Mouse (Mus musculus) urinary bladder, postnatal 36 days (tissue): ENCODE results near the gene Cd274.
A peak's percentile ranks its signal among the peaks of the same experiment; 100 is the strongest.

Source experiments
- DNase-seq, 2 experiments: peaks; one replicate each; pipeline ENCODE4 v3.0.0; 2022; ENCODE audit warnings: low spot score in 2 of 2, mixed read lengths in 1 of 2

Gene Cd274

DNA sequence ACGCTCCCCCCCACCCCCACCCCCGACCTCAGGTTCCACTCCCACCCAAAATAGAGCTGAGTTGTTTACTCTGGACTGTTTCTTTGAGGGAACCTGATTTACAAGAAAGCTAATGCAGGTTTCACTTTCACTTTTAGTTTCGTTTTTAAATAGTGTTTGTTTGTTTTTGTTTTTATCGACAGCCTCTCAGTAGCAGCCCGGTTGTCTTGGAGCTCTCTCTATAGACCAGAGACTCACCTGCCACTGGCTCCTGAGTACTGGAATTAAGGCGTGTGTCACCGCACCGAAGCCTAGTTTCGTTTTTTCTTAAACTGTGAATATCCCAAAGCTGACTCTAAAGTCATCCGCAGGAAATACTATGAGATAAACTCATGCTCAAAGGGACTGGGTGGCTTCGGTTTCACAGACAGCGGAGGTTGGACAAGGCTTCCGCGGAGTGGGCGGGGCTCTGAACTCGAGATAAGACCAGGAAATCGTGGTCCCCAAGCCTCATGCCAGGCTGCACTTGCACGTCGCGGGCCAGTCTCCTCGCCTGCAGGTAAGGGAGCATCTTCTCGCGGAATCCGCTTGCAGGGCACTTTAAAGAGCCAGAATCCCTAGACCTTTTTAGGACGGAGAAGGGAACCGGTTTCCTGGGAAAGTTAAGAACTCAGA is at the start of gene Cd274, which contains the start of gene Plgrkt:
Gene Cd274, plus strand, starts transcription at position 487 of the 654 bp plus-strand sequence.
Gene Plgrkt, minus strand, starts transcription at position 422 of the 654 bp plus-strand sequence.
- DNase-seq = peak; percentile 75 to 79

DNA sequence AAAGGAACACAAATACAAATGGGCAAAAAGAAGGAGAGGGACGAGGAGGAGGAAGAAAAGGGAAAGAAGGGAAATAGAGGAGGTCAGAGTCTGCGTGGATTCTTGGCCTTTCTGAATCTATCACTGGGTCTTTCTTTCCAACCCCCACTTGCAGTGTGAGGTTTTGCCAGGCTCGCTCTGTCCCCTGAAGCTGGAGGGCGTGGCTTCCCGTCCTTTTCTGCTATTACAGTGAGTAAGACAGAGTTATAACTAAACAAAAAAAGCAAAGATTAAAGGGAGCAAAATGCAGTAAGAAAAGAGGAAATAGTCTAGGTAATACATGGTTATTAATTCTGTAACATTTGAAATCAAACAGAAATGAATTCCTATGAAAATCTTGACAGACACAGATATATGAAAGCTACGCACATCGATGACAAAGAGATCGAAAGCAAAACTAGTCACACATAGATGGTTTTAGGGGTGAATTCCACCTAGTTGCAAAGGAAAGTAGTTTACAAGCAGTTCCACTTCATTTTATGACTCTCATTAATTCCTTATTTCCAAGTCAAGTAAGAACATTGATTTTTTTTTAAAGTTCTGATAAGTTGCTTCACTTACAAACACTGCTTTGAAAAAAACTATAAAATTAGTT is 43.7 kb upstream of the Cd274 start:
- no peak for DNase-seq

DNA sequence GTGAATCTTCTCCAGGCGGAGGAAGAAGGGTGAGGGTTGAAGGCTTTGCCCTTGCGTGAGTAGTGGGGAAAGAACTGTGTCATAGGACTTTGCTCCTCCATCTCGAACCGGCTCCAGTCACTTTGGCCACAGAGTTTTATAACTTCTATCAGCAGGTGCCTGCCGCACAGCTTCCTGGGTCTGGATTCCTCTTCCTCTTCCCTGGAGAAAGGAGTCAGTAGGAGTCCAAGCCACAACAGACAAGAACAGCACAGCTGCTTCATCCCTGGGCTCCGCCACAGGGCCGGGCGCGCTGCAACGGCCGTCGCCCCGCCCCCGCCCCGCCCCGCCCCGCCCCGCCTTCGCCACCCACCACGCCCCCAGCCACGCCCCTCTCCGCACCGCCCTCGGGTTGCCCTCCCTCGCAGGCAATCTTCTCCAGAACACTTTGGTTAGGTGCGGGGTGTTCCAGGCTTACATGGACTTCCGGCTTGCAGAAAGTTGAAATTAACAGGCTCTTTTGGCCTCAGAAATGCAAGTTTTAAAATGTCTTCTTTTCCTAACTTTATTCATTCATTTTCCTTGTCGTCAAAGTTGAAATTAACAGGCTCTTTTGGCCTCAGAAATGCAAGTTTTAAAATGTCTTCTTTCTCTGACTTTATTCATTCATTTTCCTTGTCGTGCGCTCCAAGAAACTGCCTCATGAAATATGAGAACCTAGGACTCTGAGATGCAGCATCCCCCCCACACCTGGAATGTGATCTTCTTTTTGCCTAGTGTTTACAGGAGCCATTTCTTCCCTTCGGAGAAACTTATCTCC is 42.0 kb upstream of the Cd274 start, which contains the start of gene Insl6:
Gene Insl6, minus strand, starts transcription at position 304 of the 799 bp plus-strand sequence.
- peak; percentile 53 to 70 for DNase-seq

GRCm38 (mm10) chr19:29325852-29326180 is 41.4 kb upstream of the Cd274 start:
- no peak for DNase-seq

DNA sequence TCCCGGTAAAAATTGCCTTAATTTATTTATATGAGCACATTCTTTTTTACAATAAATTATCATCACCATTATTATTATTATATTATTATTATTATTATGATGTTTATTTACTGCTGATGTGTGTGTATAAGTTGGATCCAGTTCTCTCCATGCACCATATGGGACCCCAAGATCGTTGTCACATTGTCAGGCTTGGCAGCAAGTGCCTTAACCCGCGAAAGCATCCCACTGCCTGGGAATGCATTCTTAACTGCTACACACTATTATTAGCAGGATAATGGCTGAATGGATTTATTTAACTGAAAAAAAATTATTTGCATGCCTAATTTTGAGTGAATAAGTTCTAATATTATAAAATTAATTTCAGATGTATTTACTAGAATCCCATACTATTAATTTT is 40.9 kb upstream of the Cd274 start:
- DNase-seq = no peak

- no peak for DNase-seq
These were observed 40.3 kb upstream of the Cd274 start for GRCm38 (mm10) chr19:29326822-29327552.

- peak in 1 of 2 experiments; percentile 10 for DNase-seq
These were observed 33.0 kb upstream of the Cd274 start, which contains the start of gene Rln1 for GRCm38 (mm10) chr19:29334068-29334745. Rln1 (minus strand) TSS chr19:29334670.

DNA sequence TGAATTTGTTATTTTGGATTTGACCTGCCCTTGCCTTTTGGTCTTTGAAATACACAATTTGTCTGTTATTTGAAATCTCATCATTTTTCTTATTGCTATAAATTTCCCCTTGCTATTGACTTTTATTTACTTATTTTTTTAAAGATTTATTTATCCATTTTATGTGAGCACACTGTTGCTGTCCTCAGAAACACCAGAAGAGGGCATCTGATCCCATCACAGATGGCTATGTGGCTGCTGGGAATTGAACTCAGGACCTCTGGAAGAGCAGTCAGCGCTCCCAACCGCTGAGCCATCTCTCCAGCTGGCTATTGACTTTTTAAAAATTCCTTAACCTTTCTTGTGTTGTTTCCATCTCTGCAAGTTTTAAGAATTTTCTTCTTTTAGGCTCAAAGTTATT is 30.6 kb upstream of the Cd274 start:
- DNase-seq = no peak

GRCm38 (mm10) chr19:29341029-29341428 is 26.2 kb upstream of the Cd274 start:
- DNase-seq = no peak

DNA sequence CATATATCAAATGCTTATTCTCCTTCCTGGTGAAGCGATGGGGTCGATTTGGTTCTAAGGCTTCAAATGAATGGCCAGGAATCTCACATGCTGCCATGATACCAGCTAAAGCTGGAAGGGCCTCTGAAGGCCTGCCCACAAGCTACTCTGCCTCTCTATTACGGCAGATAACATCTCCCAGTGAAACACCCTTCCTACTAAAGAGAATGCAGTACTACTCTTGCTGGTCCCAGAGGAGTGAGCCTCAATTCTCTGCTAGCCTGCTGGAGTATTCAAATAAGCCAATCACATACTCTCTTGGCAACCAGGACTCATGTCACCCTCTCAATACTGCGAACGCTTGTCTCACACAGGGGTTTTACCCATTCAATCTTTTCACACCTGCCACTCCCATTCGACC is 25.0 kb upstream of the Cd274 start:
- no peak for DNase-seq

- no peak for DNase-seq
These were observed 22.4 kb upstream of the Cd274 start for GRCm38 (mm10) chr19:29344868-29345267.

GRCm38 (mm10) chr19:29345636-29346035 is 21.6 kb upstream of the Cd274 start:
- DNase-seq = no peak

DNA sequence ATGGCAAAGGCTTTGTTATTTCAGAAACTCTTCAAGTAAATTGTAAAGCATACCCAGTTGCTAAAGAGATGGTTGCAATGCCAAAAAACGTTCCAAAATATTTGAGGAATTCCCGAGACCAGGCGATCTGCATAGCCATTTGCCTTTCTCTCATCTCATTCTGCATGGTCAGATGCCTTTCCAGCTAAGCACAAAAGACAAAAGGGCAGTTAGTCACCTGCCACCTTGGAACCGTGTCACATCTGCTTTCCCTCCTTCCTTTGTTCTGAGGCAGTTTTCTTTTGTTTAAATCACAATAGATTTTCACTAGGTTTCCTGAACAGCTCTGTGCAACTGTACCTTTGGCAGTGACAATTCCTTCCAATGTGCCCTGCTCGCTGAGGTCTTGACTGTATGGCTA is 16.3 kb upstream of the Cd274 start:
- no peak for DNase-seq

- DNase-seq = peak; percentile 71 to 82
These were observed 12.1 kb upstream of the Cd274 start for GRCm38 (mm10) chr19:29354895-29355877.

DNA sequence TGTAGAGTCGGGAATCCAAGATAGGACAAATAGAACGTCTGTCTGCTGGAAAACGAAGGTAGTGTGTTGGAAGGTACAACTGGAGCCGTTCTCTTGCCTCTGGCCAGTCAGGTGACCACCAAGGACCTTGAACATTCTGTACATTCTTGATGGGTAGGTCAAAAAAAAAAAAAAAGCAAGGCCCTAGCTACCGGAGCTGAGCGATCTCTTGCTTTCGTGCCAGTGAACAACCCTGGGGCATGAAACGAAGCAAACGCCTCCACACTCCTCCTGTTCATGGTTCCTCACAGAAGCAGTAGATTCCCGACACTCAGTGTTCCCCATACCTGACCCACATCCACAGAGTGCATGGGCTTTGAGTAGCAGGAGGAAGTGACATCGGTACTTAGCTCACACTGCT is 11.0 kb upstream of the Cd274 start:
- no peak for DNase-seq

GRCm38 (mm10) chr19:29360251-29360650 is 7.0 kb upstream of the Cd274 start:
- DNase-seq = no peak

GRCm38 (mm10) chr19:29361468-29362130 is 5.7 kb upstream of the Cd274 start:
- peak; percentile 79 to 89 for DNase-seq

DNA sequence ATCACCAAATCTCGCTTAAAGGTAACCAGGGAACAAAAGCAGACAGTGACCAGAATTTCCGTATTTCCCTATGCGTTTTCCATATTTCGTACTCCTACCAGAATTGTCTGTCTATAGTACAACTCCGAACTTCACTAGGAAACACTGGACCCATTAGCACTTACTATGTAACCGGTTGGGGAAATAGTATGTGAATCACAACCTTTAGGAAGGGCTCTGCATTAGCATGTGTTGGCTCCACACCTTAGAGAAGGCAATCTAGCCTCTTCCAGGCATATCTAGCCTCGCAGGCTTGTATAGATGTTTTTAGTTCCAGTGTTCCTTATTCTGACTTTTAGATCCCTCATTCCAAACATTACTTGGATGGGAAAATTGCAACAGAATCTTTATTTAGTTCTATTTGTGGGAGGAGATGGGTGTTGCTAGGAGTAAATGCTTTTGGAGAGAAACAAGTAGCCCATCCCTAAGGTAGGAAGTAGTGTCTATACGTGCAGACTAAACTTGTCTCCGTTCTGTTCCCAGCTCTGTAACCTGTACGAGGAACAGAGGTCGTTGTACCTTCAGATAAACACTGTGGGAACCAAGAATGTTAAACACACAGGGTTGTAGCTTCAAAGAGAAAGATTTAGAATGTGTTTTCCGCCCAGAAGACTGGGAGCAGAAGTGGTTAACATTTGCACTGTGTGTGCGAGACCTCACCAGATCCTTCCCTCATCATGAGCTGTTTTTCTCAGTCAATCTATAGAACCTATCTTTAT is 4.9 kb upstream of the Cd274 start:
- no peak for DNase-seq

DNA sequence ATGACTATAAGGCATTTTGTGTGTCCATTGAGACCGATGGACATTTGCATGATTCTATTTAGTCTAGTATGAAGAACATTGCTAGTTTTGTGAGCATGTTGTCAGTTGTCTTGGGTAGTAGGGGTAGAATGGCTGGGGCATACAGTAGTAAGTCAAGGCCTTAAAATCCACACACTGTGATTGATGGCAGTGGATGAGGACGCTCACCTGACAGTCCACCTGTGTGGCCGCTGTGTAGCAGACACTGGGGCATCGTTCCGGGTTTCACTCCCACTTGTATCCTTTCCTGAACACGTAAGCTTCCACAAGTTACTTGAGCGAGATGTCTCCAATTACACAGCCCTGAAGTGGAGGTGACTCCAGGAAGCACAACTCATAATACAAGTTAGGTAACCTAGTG is 3.7 kb upstream of the Cd274 start:
- no peak for DNase-seq
